Mouse (Mus musculus): Measurements from ENCODE around the gene Tmbim1. TPM values are rescaled to one million over a fixed set of nuclear protein-coding genes. Genes with fewer than 3 reads are reported as not detected.

Gene Tmbim1
- 5.7 and 12.6 TPM in 2 replicates for polyA plus RNA-seq (2012; rRNA removed)

DNA sequence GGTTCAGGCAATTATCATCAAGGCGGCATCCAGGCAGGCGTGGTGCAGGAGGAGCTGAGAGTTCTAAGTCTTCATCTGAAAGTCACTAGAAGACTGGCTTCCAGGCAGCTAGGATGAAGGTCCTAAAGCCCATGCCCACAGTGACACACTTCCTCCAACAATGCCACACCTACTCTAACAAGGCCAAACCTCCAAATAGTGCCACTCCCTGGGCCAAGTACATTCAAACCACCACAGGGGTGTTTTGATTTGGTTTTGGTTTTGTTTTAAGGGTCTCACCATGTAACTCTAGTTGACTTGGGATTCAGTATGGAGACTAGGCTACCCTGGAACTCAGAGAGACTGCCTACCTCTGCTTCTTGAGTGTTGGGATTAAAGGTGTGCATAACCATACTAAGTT, at the start of gene Tmbim1:
Tmbim1 (minus strand) TSS at position 101 of the 400 bp plus-strand sequence.

GRCm38 (mm10) chr1:74284543-74285160, 20.8 kb downstream of the Tmbim1 start, which contains the start of the genes Aamp and Pnkd:
Gene Aamp (minus strand): TSS chr1:74284738.
Gene Pnkd (plus strand): TSS chr1:74284930.

GRCm38 (mm10) chr1:74278538-74278937, 26.9 kb downstream of the Tmbim1 start, which contains the start of gene Gpbar1:
Gene Gpbar1 (plus strand): TSS chr1:74278550.

Other genes starting within 250 kb of the Tmbim1 start
- gene Tns1, start 181.2 kb downstream of the Tmbim1 start, polyA plus RNA-seq (2012; rRNA removed): 8.3 and 13.0 TPM in 2 replicates
- 0.65 and 0.75 TPM in 2 replicates for gene Rufy4, start 180.1 kb downstream of the Tmbim1 start, polyA plus RNA-seq (2012; rRNA removed)
- gene Cxcr2, start 151.6 kb downstream of the Tmbim1 start, polyA plus RNA-seq (2012; rRNA removed): 0.09 and 0.10 TPM in 2 replicates
- not detected in 2 replicates for gene Cxcr1, start 111.0 kb downstream of the Tmbim1 start, polyA plus RNA-seq (2012; rRNA removed)
- gene Arpc2, start 69.5 kb downstream of the Tmbim1 start, polyA plus RNA-seq (2012; rRNA removed): 200 and 212 TPM in 2 replicates
- 0.05 and 0.06 TPM in 2 replicates for gene Gpbar1, start 27.1 kb downstream of the Tmbim1 start, polyA plus RNA-seq (2012; rRNA removed)
- 170 and 189 TPM in 2 replicates for gene Aamp, start 20.9 kb downstream of the Tmbim1 start, polyA plus RNA-seq (2012; rRNA removed)
- gene Pnkd, start 20.7 kb downstream of the Tmbim1 start, polyA plus RNA-seq (2012; rRNA removed): 64.7 and 71.0 TPM in 2 replicates
- gene Catip, start 56.5 kb upstream of the Tmbim1 start, polyA plus RNA-seq (2012; rRNA removed): 2.4 and 2.7 TPM in 2 replicates
- 4.1 and 4.3 TPM in 2 replicates for gene Slc11a1, start 69.6 kb upstream of the Tmbim1 start, polyA plus RNA-seq (2012; rRNA removed)
- 40.5 and 53.6 TPM in 2 replicates for gene Ctdsp1, start 85.9 kb upstream of the Tmbim1 start, polyA plus RNA-seq (2012; rRNA removed)
- 0.05 and 0.06 TPM in 2 replicates for gene Vil1, start 103.8 kb upstream of the Tmbim1 start, polyA plus RNA-seq (2012; rRNA removed)
- 50.3 and 54.8 TPM in 2 replicates for gene Cnot9, start 200.4 kb upstream of the Tmbim1 start, polyA plus RNA-seq (2012; rRNA removed)
- gene Plcd4, start 237.3 kb upstream of the Tmbim1 start, polyA plus RNA-seq (2012; rRNA removed): 2.6 and 3.4 TPM in 2 replicates
- gene Usp37, start 238.7 kb upstream of the Tmbim1 start, polyA plus RNA-seq (2012; rRNA removed): 11.9 and 12.6 TPM in 2 replicates